Mouse (Mus musculus) spleen, adult 2 months (tissue): ENCODE measurements around the gene H2-DMa.

Experiments used
- CTCF ChIP-seq: fragments of 200-500 bp; IDR thresholded peaks from 2 replicates; pipeline ENCODE4 v1.5.1; 2011; ENCODE audit warnings: mild to moderate bottlenecking, inconsistent platforms; ENCODE audit not compliant: insufficient read depth, insufficient read length, insufficient replicate concordance; ENCODE audit errors: extremely low read depth
- POLR2A ChIP-seq: fragments of 200-500 bp; IDR thresholded peaks from 2 replicates; pipeline ENCODE4 v1.6.1; 2011; ENCODE audit warnings: low read depth, low read length, inconsistent platforms

- TF ChIP-seq CTCF (no peak), POLR2A (peak; percentile 73)
Measured at GRCm38 (mm10) chr17:34122188-34122984, 3.0 kb downstream of the H2-DMa start, which contains the start of gene Brd2.
